Mouse (Mus musculus) erythroid progenitor cell, adult 5-6 weeks (primary cell): ENCODE results near the gene Scd4. TPM values are rescaled to one million over a fixed set of nuclear protein-coding genes. Genes with fewer than 3 reads are reported as not detected.
A peak's percentile ranks its signal among the peaks of the same experiment; 100 is the strongest.
"Not testable (repeated sequence)": the region's sequence is repeated elsewhere in the genome, so short reads cannot be mapped to it uniquely, and the experiment has no call there.

ENCODE experiments used
- ATAC-seq: replicated peaks from 2 replicates; pipeline ENCODE4 v1.8.0; 2016; ENCODE audit warnings: moderate number of reproducible peaks, mild to moderate bottlenecking, moderate TSS enrichment, inconsistent platforms; ENCODE audit not compliant: poor library complexity, low FRiP score, severe bottlenecking
- total RNA-seq, 2 experiments: library from RNA; stranded (forward) in 1 of 2; stranded (reverse) in 1 of 2; fragments of 150-400 nt in 1 of 2; fragments of 186-747, 209-891 nt in 1 of 2; gene quantifications; 2 replicates each; pipeline versions ENCODE4 v1.2.3 to v1.2.4; 2015 to 2017; ENCODE audit warnings: low replicate concordance in 2 of 2

The Scd4 gene
- total RNA-seq, 2 experiments from 2014 or later: not detected

- ATAC-seq: no peak
Observed at GRCm38 (mm10) chr19:44313066-44313465, 19.8 kb upstream of the Scd4 start.

- peak; percentile 77; the same call in 1 of the 2 replicates for ATAC-seq
Observed at GRCm38 (mm10) chr19:44314327-44314759, 18.5 kb upstream of the Scd4 start.

GRCm38 (mm10) chr19:44314871-44315414 is 17.9 kb upstream of the Scd4 start:
- ATAC-seq: 0 out of 2 replicates have a peak, but pooled peaks have one; percentile 34

- ATAC-seq: no peak
Observed at GRCm38 (mm10) chr19:44316752-44317315, 16.1 kb upstream of the Scd4 start.

- no peak for ATAC-seq
Observed at GRCm38 (mm10) chr19:44317391-44317790, 15.5 kb upstream of the Scd4 start.

GRCm38 (mm10) chr19:44318545-44318944 is 14.3 kb upstream of the Scd4 start:
- no peak for ATAC-seq

- ATAC-seq: no peak
Observed at GRCm38 (mm10) chr19:44320316-44320715, 12.6 kb upstream of the Scd4 start.

GRCm38 (mm10) chr19:44321201-44321600 is 11.7 kb upstream of the Scd4 start:
- ATAC-seq: no peak

- ATAC-seq: no peak
Observed at GRCm38 (mm10) chr19:44321631-44322030, 11.3 kb upstream of the Scd4 start.

- ATAC-seq: no peak
Observed at GRCm38 (mm10) chr19:44329566-44329965, 3.3 kb upstream of the Scd4 start.

- ATAC-seq: not testable (repeated sequence)
Observed at GRCm38 (mm10) chr19:44331128-44331527, 1.8 kb upstream of the Scd4 start.

GRCm38 (mm10) chr19:44331911-44332310 is 981 bp upstream of the Scd4 start:
- ATAC-seq: no peak

- no peak for ATAC-seq
Observed at GRCm38 (mm10) chr19:44332326-44332725, 566 bp upstream of the Scd4 start.

- ATAC-seq: no peak
Observed at GRCm38 (mm10) chr19:44333991-44334390, 1.1 kb downstream of the Scd4 start.

GRCm38 (mm10) chr19:44335876-44336662 is 3.2 kb downstream of the Scd4 start:
- no peak for ATAC-seq

GRCm38 (mm10) chr19:44349689-44350088 is 16.8 kb downstream of the Scd4 start:
- ATAC-seq: no peak

- no peak for ATAC-seq
Observed at GRCm38 (mm10) chr19:44351756-44352155, 18.9 kb downstream of the Scd4 start.

GRCm38 (mm10) chr19:44358700-44359099 is 25.8 kb downstream of the Scd4 start:
- ATAC-seq: no peak

- peak; percentile 90 for ATAC-seq
Observed at GRCm38 (mm10) chr19:44363529-44363928, 30.6 kb downstream of the Scd4 start.

GRCm38 (mm10) chr19:44364029-44364428 is 31.1 kb downstream of the Scd4 start:
- no peak for ATAC-seq

- ATAC-seq: no peak
Observed at GRCm38 (mm10) chr19:44365733-44366132, 32.8 kb downstream of the Scd4 start.
